Mouse (Mus musculus): Measurements from ENCODE around the gene Iglon5.

The Iglon5 gene

GRCm38 (mm10) chr7:43427406-43427805 is 62.5 kb downstream of the Iglon5 start, which contains the start of gene Lim2:
Gene Lim2, plus strand, starts transcription at chr7:43427670.
- no peak for DNase-seq (ENCODE audit: low read depth)

GRCm38 (mm10) chr7:43423991-43424625 is 65.8 kb downstream of the Iglon5 start:
- DNase-seq (ENCODE audit: low read depth), result peak; percentile 26

GRCm38 (mm10) chr7:43422995-43423617 is 66.8 kb downstream of the Iglon5 start:
- peak; percentile 88 for DNase-seq (ENCODE audit: low read depth)

Measured in naive thymus-derived CD4-positive, alpha-beta T cell, adult 2 months (primary cell).